Comparison of ENCODE assay signal across 20 mouse cellular contexts in the genomic region with DNA sequence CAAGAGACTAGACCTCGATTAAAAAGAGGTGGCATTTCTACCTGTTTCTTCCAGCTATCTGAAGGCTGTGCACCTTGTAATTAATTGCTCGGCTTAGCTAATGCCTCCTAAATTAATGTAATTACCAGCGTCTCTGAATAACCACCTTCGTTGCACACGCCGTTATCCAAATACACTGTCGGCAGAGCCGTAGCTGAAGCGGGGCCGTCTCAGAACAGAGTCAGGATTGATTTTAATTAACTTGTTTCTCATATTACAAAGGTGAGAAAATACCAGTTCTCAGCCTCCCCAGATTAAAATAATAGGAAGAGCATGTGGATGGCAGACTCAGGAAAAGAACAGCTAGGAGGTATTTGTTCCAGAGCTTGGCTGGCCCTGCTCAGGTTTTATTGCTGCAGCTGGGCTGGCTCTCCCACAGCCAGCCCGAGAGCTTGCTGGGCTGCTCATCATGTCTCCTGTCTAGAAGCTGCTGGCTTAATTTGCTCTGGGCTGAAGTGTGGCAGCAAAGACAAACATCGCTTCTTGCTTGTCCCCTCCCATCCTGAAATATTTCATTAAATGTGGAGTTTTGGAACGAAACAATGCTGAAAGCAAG.
DNase-seq lines count a peak whose midpoint lies in the region; ATAC-seq lines count a peak whose summit lies in the region.
"Had no signal": no experiment of that assay in that cellular context is flagged by ENCODE, and none has a peak within 500 bp of the region (broad histone marks: within the 10 kb centered on the region; RNA-seq: fewer than 3 reads in every experiment).

No protein-coding gene starts in this region.

- H3K9me3 ChIP-seq in hindbrain, embryonic 13.5 days = no peaks in the 10 kb centered on the region
- no peaks in the 10 kb centered on the region for H3K9me3 ChIP-seq in hindbrain, embryonic 11.5 days (ENCODE audit: control insufficient read depth, low read length)
- peaks cover 6% of the 10 kb centered on the region; the same call in 1 of the 2 replicates for H3K9me3 ChIP-seq in embryonic facial prominence, embryonic 14.5 days (ENCODE audit: control insufficient read depth, low read length)
- no peaks in the 10 kb centered on the region for H3K9me3 ChIP-seq in neural tube, embryonic 15.5 days (replicated peaks)
- H3K9me3 ChIP-seq: heart, embryonic 10.5 days; hindbrain, embryonic 10.5 days; liver, embryonic 13.5 days had no signal

- DNase-seq in hindbrain, embryonic 11.5 days (ENCODE audit: low spot score) = no peak
- peak; percentile 10 to 21 for DNase-seq in kidney, postnatal 4 days
- no peak for DNase-seq in kidney, adult 18-20 months
- DNase-seq in embryonic facial prominence, embryonic 14.5 days (ENCODE audit: low spot score) = peak; percentile 17
- DNase-seq in natural killer cell, adult 2 months (ENCODE audit: low spot score in 2 of 2) = no peak
- DNase-seq: adrenal gland, postnatal 14 days; cerebellum, adult 11-12 months; cerebellum, postnatal 14 days; liver, embryonic 13.5 days; thymus, postnatal 14 days had no signal

- no peak overlapping the region for H3K9ac ChIP-seq in hindbrain, embryonic 13.5 days
- no peak overlapping the region for H3K9ac ChIP-seq in hindbrain, embryonic 11.5 days (ENCODE audit: low read depth, low read length)
- no peak overlapping the region for H3K9ac ChIP-seq in embryonic facial prominence, embryonic 14.5 days (ENCODE audit: low read depth, low read length)
- no peak overlapping the region for H3K9ac ChIP-seq in neural tube, embryonic 15.5 days (replicated peaks)
- H3K9ac ChIP-seq: liver, embryonic 13.5 days had no signal

- no peaks in the 10 kb centered on the region for H3K4me1 ChIP-seq in hindbrain, embryonic 13.5 days (replicated peaks)
- H3K4me1 ChIP-seq in hindbrain, embryonic 11.5 days (replicated peaks; ENCODE audit: control insufficient read depth, insufficient read depth, low read length) = no peaks in the 10 kb centered on the region
- no peaks in the 10 kb centered on the region for H3K4me1 ChIP-seq in embryonic facial prominence, embryonic 14.5 days (ENCODE audit: control insufficient read depth, insufficient read depth, low read length)
- peaks cover 9% of the 10 kb centered on the region for H3K4me1 ChIP-seq in neural tube, embryonic 15.5 days
- H3K4me1 ChIP-seq: heart, embryonic 10.5 days; hindbrain, embryonic 10.5 days; liver, embryonic 13.5 days; midbrain, embryonic 10.5 days had no signal

- 77% methylated on average over 13 of the region's 13 CpGs for WGBS in hindbrain, embryonic 13.5 days
- WGBS in hindbrain, embryonic 11.5 days = 83% methylated on average over 13 of the region's 13 CpGs
- WGBS in embryonic facial prominence, embryonic 14.5 days = 42% methylated on average over 13 of the region's 13 CpGs
- WGBS in neural tube, embryonic 15.5 days = 53% methylated on average over 13 of the region's 13 CpGs

- H3K36me3 ChIP-seq in hindbrain, embryonic 13.5 days = no peaks in the 10 kb centered on the region
- no peaks in the 10 kb centered on the region for H3K36me3 ChIP-seq in hindbrain, embryonic 11.5 days (ENCODE audit: control insufficient read depth, insufficient read depth, low read length)
- H3K36me3 ChIP-seq in embryonic facial prominence, embryonic 14.5 days (ENCODE audit: control insufficient read depth, insufficient read depth, low read length) = no peaks in the 10 kb centered on the region
- no peaks in the 10 kb centered on the region for H3K36me3 ChIP-seq in neural tube, embryonic 15.5 days
- H3K36me3 ChIP-seq: G1E; heart, embryonic 10.5 days; hindbrain, embryonic 10.5 days; liver, embryonic 13.5 days; midbrain, embryonic 10.5 days had no signal

- no peak overlapping the region for H3K4me3 ChIP-seq in hindbrain, embryonic 13.5 days
- H3K4me3 ChIP-seq in hindbrain, embryonic 11.5 days (ENCODE audit: low read depth, low read length) = no peak overlapping the region
- no peak overlapping the region for H3K4me3 ChIP-seq in embryonic facial prominence, embryonic 14.5 days (ENCODE audit: low read depth, low read length)
- no peak overlapping the region for H3K4me3 ChIP-seq in neural tube, embryonic 15.5 days (replicated peaks)
- H3K4me3 ChIP-seq: heart, embryonic 10.5 days; hindbrain, embryonic 10.5 days; liver, embryonic 13.5 days; midbrain, embryonic 10.5 days had no signal

- H3K27ac ChIP-seq in hindbrain, embryonic 13.5 days = peak overlapping the region; percentile 49
- H3K27ac ChIP-seq in hindbrain, embryonic 11.5 days (ENCODE audit: low read depth, low read length) = no peak overlapping the region
- H3K27ac ChIP-seq in embryonic facial prominence, embryonic 14.5 days (replicated peaks; ENCODE audit: low read depth, low read length) = no peak overlapping the region
- H3K27ac ChIP-seq in neural tube, embryonic 15.5 days (replicated peaks) = peak overlapping the region; percentile 48; the same call in 1 of the 2 replicates
- H3K27ac ChIP-seq: heart, embryonic 10.5 days; hindbrain, embryonic 10.5 days; liver, embryonic 13.5 days; macrophage; midbrain, embryonic 10.5 days had no signal

- no peaks in the 10 kb centered on the region for H3K27me3 ChIP-seq in hindbrain, embryonic 13.5 days
- no peaks in the 10 kb centered on the region for H3K27me3 ChIP-seq in hindbrain, embryonic 11.5 days (ENCODE audit: control insufficient read depth, insufficient read depth, low read length)
- H3K27me3 ChIP-seq in embryonic facial prominence, embryonic 14.5 days (replicated peaks; ENCODE audit: control insufficient read depth, insufficient read depth, low read length) = no peaks in the 10 kb centered on the region
- no peaks in the 10 kb centered on the region for H3K27me3 ChIP-seq in neural tube, embryonic 15.5 days (replicated peaks)
- H3K27me3 ChIP-seq: liver, embryonic 13.5 days had no signal

- H3K4me2 ChIP-seq in hindbrain, embryonic 13.5 days = no peak overlapping the region
- H3K4me2 ChIP-seq in hindbrain, embryonic 11.5 days (replicated peaks; ENCODE audit: low read depth, low read length) = no peak overlapping the region
- no peak overlapping the region for H3K4me2 ChIP-seq in embryonic facial prominence, embryonic 14.5 days (ENCODE audit: low read depth, low read length)
- H3K4me2 ChIP-seq in neural tube, embryonic 15.5 days = no peak overlapping the region
- H3K4me2 ChIP-seq: liver, embryonic 13.5 days had no signal

- ATAC-seq in hindbrain, embryonic 13.5 days (ENCODE audit: low FRiP score) = no peak
- no peak for ATAC-seq in hindbrain, embryonic 11.5 days (ENCODE audit: low FRiP score)
- no peak for ATAC-seq in embryonic facial prominence, embryonic 14.5 days (ENCODE audit: low read depth)
- no peak; the same call in 1 of the 2 replicates for ATAC-seq in neural tube, embryonic 15.5 days (ENCODE audit: low FRiP score)
- ATAC-seq: activated CD4-positive, CD25-positive, alpha-beta regulatory T cell, adult 4 months; forebrain, embryonic 14.5 days; intestine, embryonic 16.5 days had no signal

Comparison
In these comparisons a context has a peak if more than half of its experiments do, and no peak if none do; other contexts are left out.
1. H3K27ac ChIP-seq: peak in hindbrain, embryonic 13.5 days (single experiment) and neural tube, embryonic 15.5 days (single experiment); none in hindbrain, embryonic 11.5 days (single experiment) and embryonic facial prominence, embryonic 14.5 days (single experiment).
2. DNase-seq: peak in kidney, postnatal 4 days (2 of 2) and embryonic facial prominence, embryonic 14.5 days (single experiment); none in hindbrain, embryonic 11.5 days (single experiment), kidney, adult 18-20 months (single experiment) and natural killer cell, adult 2 months (0 of 2).